Mouse (Mus musculus): Measurements from ENCODE around the gene Vmn1r43. TPM values are rescaled to one million over a fixed set of nuclear protein-coding genes. Genes with fewer than 3 reads are reported as not detected.
"Not testable (repeated sequence)": the region's sequence is repeated elsewhere in the genome, so short reads cannot be mapped to it uniquely, and the experiment has no call there.

Vmn1r43 gene
- polyA plus RNA-seq (2016; fragmentation: Nextera tagmentation; extraction: Ambion mirVana): not detected in 2 replicates

GRCm38 (mm10) chr6:89876313-89876712 is at the start of gene Vmn1r43, which contains the start of gene Vmn1r42:
Vmn1r43 (minus strand) TSS chr6:89876413.
Vmn1r42 (minus strand) TSS chr6:89876413.
- H3K36me3 ChIP-seq; H3K27me3 ChIP-seq; ATAC-seq (ENCODE audit: low FRiP score); H3K9me3 ChIP-seq (replicated peaks); H3K4me2 ChIP-seq (replicated peaks); H3K4me3 ChIP-seq; H3K4me1 ChIP-seq; H3K27ac ChIP-seq; H3K9ac ChIP-seq: not testable (repeated sequence)
- 87% methylated on average over 3 of the region's 3 CpGs for WGBS

DNA sequence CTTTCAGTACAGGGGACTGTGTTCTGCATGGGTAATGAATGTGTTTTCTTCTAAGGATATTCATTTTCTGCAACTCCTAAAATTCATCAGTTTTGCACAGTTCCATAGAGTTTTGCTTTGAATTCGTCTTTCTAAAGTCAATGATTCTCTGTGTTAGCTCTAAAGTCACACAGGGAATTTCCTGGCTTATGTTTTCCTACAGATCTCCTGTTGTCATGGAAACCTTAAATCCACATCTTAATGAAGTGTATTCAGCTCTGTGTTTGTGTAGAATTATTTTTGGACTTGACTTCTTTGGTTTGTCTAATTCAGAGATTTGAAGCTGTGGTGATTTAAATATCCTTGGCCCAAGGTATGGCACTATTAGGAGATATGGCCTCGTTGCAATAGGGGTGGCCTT is 7.6 kb upstream of the Vmn1r43 start:
- Histone ChIP-seq H3K4me2 (replicated peaks) (no peak overlapping the region), H3K9me3 (replicated peaks) (0 out of 2 replicates have a peak, but pooled peaks cover 8% of the 10 kb centered on the region), H3K27ac (no peak overlapping the region), H3K27me3 (no peaks in the 10 kb centered on the region), H3K9ac (no peak overlapping the region), H3K4me1 (no peaks in the 10 kb centered on the region), H3K36me3 (no peaks in the 10 kb centered on the region), H3K4me3 (no peak overlapping the region)
- 57% methylated on average over 2 of the region's 2 CpGs for WGBS
- no peak for ATAC-seq (ENCODE audit: low FRiP score)

GRCm38 (mm10) chr6:89883360-89883759 is 7.1 kb upstream of the Vmn1r43 start, which contains the start of gene Vmn1r44:
Vmn1r44 (plus strand) TSS chr6:89883660.
- no peak within 1 kb of the TSS for H3K27ac ChIP-seq
- no peak within 1 kb of the TSS for H3K4me2 ChIP-seq (replicated peaks)
- H3K4me1 ChIP-seq: no peaks in the 10 kb centered on the region
- WGBS: 94% methylated on average over 1 of the region's 1 CpGs
- H3K9me3 ChIP-seq (replicated peaks): 0 out of 2 replicates have a peak, but pooled peaks cover 8% of the 10 kb centered on the region
- H3K36me3 ChIP-seq: no peaks in the 10 kb centered on the region
- ATAC-seq (ENCODE audit: low FRiP score): no peak
- no peak within 1 kb of the TSS for H3K9ac ChIP-seq
- no peak within 1 kb of the TSS for H3K4me3 ChIP-seq
- no peaks in the 10 kb centered on the region for H3K27me3 ChIP-seq

DNA sequence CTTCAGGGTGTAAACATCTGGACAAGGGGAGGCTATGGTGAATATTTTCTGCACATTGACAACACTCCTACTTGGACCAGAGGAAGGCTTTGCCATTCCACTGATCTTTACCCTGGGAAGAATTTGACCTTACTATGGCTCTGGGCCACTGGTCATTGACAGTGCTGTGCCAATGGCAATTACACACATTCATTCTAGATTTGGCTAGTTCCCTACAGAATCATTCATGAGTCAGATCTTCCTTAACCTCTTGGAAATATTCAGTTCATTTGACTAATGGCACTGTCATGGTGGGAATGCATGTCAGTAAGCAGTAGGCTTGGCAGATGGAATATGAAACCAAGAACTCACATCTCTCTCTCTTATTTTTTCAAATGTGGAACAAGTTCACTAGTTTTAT is 4.7 kb upstream of the Vmn1r43 start:
- Histone ChIP-seq H3K9me3 (replicated peaks) (peaks cover 8% of the 10 kb centered on the region; the same call in 1 of the 2 replicates), H3K36me3 (no peaks in the 10 kb centered on the region), H3K27me3 (no peaks in the 10 kb centered on the region), H3K4me1 (no peaks in the 10 kb centered on the region), H3K27ac (no peak overlapping the region), H3K9ac (no peak overlapping the region), H3K4me3 (no peak overlapping the region), H3K4me2 (replicated peaks) (no peak overlapping the region)
- ATAC-seq (ENCODE audit: low FRiP score): no peak

DNA sequence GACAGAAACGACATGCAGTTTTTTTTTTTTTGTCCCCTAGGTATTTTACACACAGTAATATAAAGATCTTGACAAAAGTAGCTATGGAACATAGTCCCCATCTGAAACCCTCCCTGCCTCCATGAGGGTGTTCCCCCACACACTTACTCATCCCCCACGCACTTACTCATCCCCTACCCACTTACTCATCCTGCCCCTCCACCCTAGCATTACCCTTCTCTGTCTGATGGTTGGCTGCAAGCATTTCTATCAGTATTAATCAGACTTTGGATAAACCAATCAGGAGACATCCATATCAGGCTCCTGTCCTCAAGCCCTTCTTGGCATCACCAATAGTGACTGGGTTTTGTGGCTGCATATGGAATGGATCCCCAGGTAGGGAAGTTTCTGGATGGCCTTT is 750 bp upstream of the Vmn1r43 start:
- no peaks in the 10 kb centered on the region for H3K4me1 ChIP-seq
- H3K9me3 ChIP-seq (replicated peaks): peaks cover 8% of the 10 kb centered on the region; the same call in 1 of the 2 replicates
- no peak overlapping the region for H3K9ac ChIP-seq
- no peak overlapping the region for H3K4me3 ChIP-seq
- WGBS: 85% methylated on average over 2 of the region's 2 CpGs
- no peak for ATAC-seq (ENCODE audit: low FRiP score)
- H3K36me3 ChIP-seq: no peaks in the 10 kb centered on the region
- no peaks in the 10 kb centered on the region for H3K27me3 ChIP-seq
- no peak overlapping the region for H3K27ac ChIP-seq
- H3K4me2 ChIP-seq (replicated peaks): no peak overlapping the region

DNA sequence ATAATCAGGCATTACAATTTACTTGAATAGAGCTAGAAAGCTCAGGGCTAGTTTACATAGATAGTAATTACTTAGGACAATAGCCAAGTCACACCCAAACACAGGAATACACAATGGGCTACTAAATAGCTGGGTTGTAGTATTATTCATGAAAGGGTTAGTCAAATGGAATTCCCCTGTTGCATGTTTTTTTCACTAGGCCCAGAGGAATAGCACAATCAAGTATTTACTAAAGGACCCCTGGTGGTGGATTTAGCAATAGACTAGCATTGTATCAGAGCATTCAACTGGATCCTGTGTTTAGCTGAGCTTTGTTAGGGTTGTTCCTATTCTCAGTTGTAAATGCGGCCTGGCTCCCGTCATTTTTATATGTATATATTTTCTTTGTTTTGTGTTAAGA is 8.2 kb downstream of the Vmn1r43 start:
- WGBS: 94% methylated on average over 2 of the region's 2 CpGs
- Histone ChIP-seq H3K36me3 (no peaks in the 10 kb centered on the region), H3K4me3 (no peak overlapping the region), H3K4me1 (no peaks in the 10 kb centered on the region), H3K27ac (no peak overlapping the region), H3K27me3 (no peaks in the 10 kb centered on the region), H3K9ac (no peak overlapping the region), H3K4me2 (replicated peaks) (no peak overlapping the region), H3K9me3 (replicated peaks) (peaks cover 27% of the 10 kb centered on the region)
- no peak for ATAC-seq (ENCODE audit: low FRiP score)

- Histone ChIP-seq H3K27me3 (no peaks in the 10 kb centered on the region), H3K27ac (no peak overlapping the region), H3K4me3 (no peak overlapping the region), H3K4me1 (no peaks in the 10 kb centered on the region), H3K9me3 (replicated peaks) (peaks cover 27% of the 10 kb centered on the region), H3K36me3 (no peaks in the 10 kb centered on the region), H3K9ac (no peak overlapping the region), H3K4me2 (replicated peaks) (no peak overlapping the region)
- 91% methylated on average over 2 of the region's 2 CpGs for WGBS
- ATAC-seq (ENCODE audit: low FRiP score): no peak
Measured at GRCm38 (mm10) chr6:89867276-89867675, 8.9 kb downstream of the Vmn1r43 start.

GRCm38 (mm10) chr6:89863792-89864191 is 12.4 kb downstream of the Vmn1r43 start:
- Histone ChIP-seq H3K9ac (no peak overlapping the region), H3K4me1 (no peaks in the 10 kb centered on the region), H3K27ac (no peak overlapping the region), H3K36me3 (no peaks in the 10 kb centered on the region), H3K9me3 (replicated peaks) (peaks cover 37% of the 10 kb centered on the region), H3K4me3 (no peak overlapping the region), H3K4me2 (replicated peaks) (no peak overlapping the region), H3K27me3 (no peaks in the 10 kb centered on the region)
- ATAC-seq (ENCODE audit: low FRiP score): no peak
- 78% methylated on average over 4 of the region's 4 CpGs for WGBS

DNA sequence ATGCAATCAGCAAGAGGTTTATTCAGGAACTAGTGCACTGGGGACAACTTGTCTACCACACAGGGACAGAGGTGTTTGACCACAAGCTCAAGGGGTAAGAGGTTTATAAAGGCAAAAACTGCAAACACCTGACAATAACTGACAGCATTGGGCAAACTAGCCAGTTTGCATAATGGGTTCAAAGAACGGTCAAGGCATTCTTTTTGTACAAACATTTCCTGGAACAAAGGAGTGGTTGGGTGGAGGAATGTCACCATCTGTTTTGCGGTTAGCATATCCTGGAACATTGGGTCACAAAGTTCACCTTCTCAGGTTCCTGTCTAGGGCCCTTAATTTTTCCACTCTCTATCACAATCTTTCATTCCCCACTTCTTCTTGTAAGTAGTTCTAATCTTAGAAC is 16.4 kb downstream of the Vmn1r43 start:
- ATAC-seq (ENCODE audit: low FRiP score): no peak
- Histone ChIP-seq H3K27me3 (no peaks in the 10 kb centered on the region), H3K4me1 (no peaks in the 10 kb centered on the region), H3K4me3 (no peak overlapping the region), H3K27ac (no peak overlapping the region), H3K36me3 (no peaks in the 10 kb centered on the region), H3K4me2 (replicated peaks) (no peak overlapping the region), H3K9ac (no peak overlapping the region), H3K9me3 (replicated peaks) (peaks cover 25% of the 10 kb centered on the region)
- 89% methylated on average over 2 of the region's 2 CpGs for WGBS

DNA sequence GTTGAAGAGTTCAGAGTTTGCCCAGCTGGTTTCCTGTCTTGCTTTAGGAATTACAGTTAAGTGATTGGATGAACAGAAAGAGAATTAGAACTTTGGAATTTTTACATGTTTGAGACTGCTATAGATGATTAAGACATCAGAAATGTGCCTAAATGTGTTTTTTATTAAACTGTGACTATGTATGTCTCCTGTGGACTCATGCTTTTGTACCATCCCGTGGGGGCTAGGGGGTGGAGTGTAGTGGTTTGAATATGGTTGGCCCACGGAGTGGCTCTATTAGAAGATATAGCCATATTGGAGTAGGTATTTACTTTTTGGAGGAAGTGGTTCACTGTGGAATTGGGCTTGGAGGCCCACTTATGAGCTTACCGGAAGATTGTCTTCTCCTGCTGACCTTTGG is 18.7 kb downstream of the Vmn1r43 start:
- Histone ChIP-seq H3K4me3 (no peak overlapping the region), H3K36me3 (no peaks in the 10 kb centered on the region), H3K27ac (no peak overlapping the region), H3K9me3 (replicated peaks) (peaks cover 18% of the 10 kb centered on the region), H3K27me3 (no peaks in the 10 kb centered on the region), H3K4me1 (no peaks in the 10 kb centered on the region), H3K9ac (no peak overlapping the region), H3K4me2 (replicated peaks) (no peak overlapping the region)
- 77% methylated on average over 3 of the region's 3 CpGs for whole genome bisulfite sequencing
- ATAC-seq (ENCODE audit: low FRiP score): no peak

Other genes starting within 250 kb of the Vmn1r43 start
- gene Txnrd3, start 232.4 kb downstream of the Vmn1r43 start, polyA plus RNA-seq (2016; fragmentation: Nextera tagmentation; extraction: Ambion mirVana): 15.5 and 16.3 TPM in 2 replicates
- gene Vmn1r40, start 168.9 kb downstream of the Vmn1r43 start, polyA plus RNA-seq (2016; fragmentation: Nextera tagmentation; extraction: Ambion mirVana): not detected in 2 replicates
- not detected in 2 replicates for gene Vmn1r41, start 135.6 kb downstream of the Vmn1r43 start, polyA plus RNA-seq (2016; fragmentation: Nextera tagmentation; extraction: Ambion mirVana)
- gene Vmn1r42, start within 50 bp of the Vmn1r43 start, polyA plus RNA-seq (2016; fragmentation: Nextera tagmentation; extraction: Ambion mirVana): not detected in 2 replicates
- gene Vmn1r44, start 7.2 kb upstream of the Vmn1r43 start, polyA plus RNA-seq (2016; fragmentation: Nextera tagmentation; extraction: Ambion mirVana): not detected in 2 replicates
- not detected in 2 replicates for gene Vmn1r45, start 64.2 kb upstream of the Vmn1r43 start, polyA plus RNA-seq (2016; fragmentation: Nextera tagmentation; extraction: Ambion mirVana)
- not detected in 2 replicates for gene Vmn1r46, start 92.9 kb upstream of the Vmn1r43 start, polyA plus RNA-seq (2016; fragmentation: Nextera tagmentation; extraction: Ambion mirVana)
- gene Vmn1r47, start 139.7 kb upstream of the Vmn1r43 start, polyA plus RNA-seq (2016; fragmentation: Nextera tagmentation; extraction: Ambion mirVana): not detected in 2 replicates
- gene Vmn1r48, start 160.4 kb upstream of the Vmn1r43 start, polyA plus RNA-seq (2016; fragmentation: Nextera tagmentation; extraction: Ambion mirVana): not detected in 2 replicates
- gene Vmn1r49, start 202.1 kb upstream of the Vmn1r43 start, polyA plus RNA-seq (2016; fragmentation: Nextera tagmentation; extraction: Ambion mirVana): not detected in 2 replicates
- not detected in 2 replicates for gene Vmn1r50, start 225.0 kb upstream of the Vmn1r43 start, polyA plus RNA-seq (2016; fragmentation: Nextera tagmentation; extraction: Ambion mirVana)
- not detected in 2 replicates for gene Vmn1r51, start 246.2 kb upstream of the Vmn1r43 start, polyA plus RNA-seq (2016; fragmentation: Nextera tagmentation; extraction: Ambion mirVana)